Mouse (Mus musculus): Measurements from ENCODE around the gene Col1a2. TPM values are rescaled to one million over a fixed set of nuclear protein-coding genes. Genes with fewer than 3 reads are reported as not detected.

The Col1a2 gene
- 384 and 480 TPM in 2 replicates for polyA plus RNA-seq (2016; fragmentation: Nextera tagmentation; extraction: Ambion mirVana)

DNA sequence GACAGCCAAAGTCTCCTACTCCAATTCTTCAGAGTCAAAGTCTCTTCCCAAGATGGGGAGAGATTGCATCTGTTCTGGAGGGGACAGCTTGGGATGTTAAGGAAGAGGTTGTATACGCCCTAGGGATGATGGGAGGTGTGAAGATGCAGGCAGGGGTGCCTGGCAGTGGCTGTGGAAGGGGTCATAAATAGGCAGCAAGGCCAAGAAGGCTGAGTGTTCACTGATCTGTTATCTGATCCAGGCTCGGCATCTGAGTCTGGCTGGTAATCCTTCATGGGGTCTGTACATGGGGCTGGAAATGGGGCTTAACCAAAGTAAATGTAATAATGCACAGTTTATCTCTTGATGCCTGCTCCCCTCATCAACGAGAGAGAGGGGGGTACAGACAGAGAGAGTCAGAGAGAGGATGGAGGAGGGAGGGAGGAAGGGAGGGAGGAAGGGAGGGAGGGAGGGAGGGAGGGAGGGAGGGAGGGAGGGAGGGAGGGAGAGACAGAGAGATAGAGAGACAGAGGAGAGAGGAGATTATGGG is at the start of gene Col1a2:
TSS of gene Col1a2 (plus strand) at position 212 of the 529 bp plus-strand sequence.
- no peaks in the 10 kb centered on the region for H3K36me3 ChIP-seq
- no peaks in the 10 kb centered on the region for H3K27me3 ChIP-seq
- peak within 1 kb of the TSS; percentile 74 for H3K4me2 ChIP-seq (replicated peaks)
- peak; percentile 46; the same call in 1 of the 2 replicates for ATAC-seq (ENCODE audit: low FRiP score)
- H3K9ac ChIP-seq, result peak within 1 kb of the TSS; percentile 41; the same call in 1 of the 2 replicates
- H3K27ac ChIP-seq, result 0 out of 2 replicates have a peak within 1 kb of the TSS, but pooled peaks have one; percentile 35
- H3K4me1 ChIP-seq, result peaks cover 10% of the 10 kb centered on the region
- H3K4me3 ChIP-seq, result peak within 1 kb of the TSS; percentile 34
- WGBS, result 11% methylated on average over 3 of the region's 3 CpGs
- no peaks in the 10 kb centered on the region for H3K9me3 ChIP-seq (replicated peaks)

DNA sequence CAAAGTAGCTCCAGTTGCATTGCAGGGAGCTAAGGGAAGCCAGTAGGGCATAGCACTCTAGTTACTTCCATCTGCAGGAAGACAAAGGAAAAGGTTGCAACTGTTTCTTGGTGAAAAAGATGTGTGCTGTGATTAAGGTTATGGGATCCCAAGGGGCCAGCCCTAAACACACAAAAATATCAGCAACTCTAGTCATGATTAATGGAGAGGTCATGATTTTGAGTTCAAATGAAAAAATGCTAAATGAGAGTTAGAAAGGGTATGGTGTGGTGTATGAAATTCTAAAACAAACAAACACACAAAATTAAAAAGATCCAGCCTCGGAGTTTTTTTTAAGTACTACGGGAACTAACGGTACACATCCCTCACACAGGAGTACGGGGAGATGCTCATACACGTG is 49.1 kb upstream of the Col1a2 start:
- Histone ChIP-seq H3K4me3 (no peak overlapping the region), H3K27me3 (no peaks in the 10 kb centered on the region), H3K9me3 (replicated peaks) (no peaks in the 10 kb centered on the region), H3K9ac (no peak overlapping the region), H3K27ac (peak overlapping the region; percentile 77; the same call in 1 of the 2 replicates), H3K4me1 (peaks cover 9% of the 10 kb centered on the region), H3K36me3 (no peaks in the 10 kb centered on the region), H3K4me2 (replicated peaks) (no peak overlapping the region)
- WGBS, result 57% methylated on average over 5 of the region's 5 CpGs
- ATAC-seq (ENCODE audit: low FRiP score), result no peak

DNA sequence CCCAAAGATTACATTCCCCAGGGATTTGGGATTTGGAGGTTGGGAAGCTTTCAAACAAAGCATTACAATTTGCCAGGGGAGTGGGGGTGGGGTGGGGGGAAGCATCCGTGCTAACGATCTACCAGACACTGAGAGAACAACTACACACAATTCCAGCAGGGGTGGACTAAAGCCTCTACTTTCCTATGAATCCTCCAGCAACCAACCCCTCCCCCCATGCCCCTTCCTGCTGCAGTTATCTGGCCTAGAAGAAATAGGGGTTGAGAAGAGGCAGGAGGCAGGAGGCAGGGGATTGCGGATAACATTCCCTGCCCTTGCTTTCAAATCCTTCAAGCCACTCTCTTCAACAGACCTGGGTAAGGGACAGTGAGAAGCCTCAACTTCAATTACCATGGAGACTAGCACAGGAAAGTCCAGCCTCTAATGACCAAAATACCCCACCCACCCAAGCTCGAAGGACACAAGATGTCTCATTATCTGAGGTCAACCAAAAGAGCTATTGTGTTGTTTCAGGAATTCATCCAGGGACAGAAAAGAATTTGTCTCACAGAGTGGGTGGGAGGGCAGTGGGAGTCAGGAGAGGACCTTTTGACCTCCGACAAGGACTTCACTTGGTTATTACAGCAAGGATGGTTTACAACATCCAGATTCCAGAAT is 48.5 kb upstream of the Col1a2 start:
- H3K9ac ChIP-seq, result no peak overlapping the region
- H3K9me3 ChIP-seq (replicated peaks), result no peaks in the 10 kb centered on the region
- H3K27me3 ChIP-seq, result no peaks in the 10 kb centered on the region
- no peak overlapping the region for H3K4me2 ChIP-seq (replicated peaks)
- peak overlapping the region; percentile 77; the same call in 1 of the 2 replicates for H3K27ac ChIP-seq
- H3K36me3 ChIP-seq, result no peaks in the 10 kb centered on the region
- 9% methylated on average over 5 of the region's 5 CpGs for WGBS
- H3K4me3 ChIP-seq, result no peak overlapping the region
- peak; percentile 35; the same call in 1 of the 2 replicates for ATAC-seq (ENCODE audit: low FRiP score)
- peaks cover 9% of the 10 kb centered on the region for H3K4me1 ChIP-seq

DNA sequence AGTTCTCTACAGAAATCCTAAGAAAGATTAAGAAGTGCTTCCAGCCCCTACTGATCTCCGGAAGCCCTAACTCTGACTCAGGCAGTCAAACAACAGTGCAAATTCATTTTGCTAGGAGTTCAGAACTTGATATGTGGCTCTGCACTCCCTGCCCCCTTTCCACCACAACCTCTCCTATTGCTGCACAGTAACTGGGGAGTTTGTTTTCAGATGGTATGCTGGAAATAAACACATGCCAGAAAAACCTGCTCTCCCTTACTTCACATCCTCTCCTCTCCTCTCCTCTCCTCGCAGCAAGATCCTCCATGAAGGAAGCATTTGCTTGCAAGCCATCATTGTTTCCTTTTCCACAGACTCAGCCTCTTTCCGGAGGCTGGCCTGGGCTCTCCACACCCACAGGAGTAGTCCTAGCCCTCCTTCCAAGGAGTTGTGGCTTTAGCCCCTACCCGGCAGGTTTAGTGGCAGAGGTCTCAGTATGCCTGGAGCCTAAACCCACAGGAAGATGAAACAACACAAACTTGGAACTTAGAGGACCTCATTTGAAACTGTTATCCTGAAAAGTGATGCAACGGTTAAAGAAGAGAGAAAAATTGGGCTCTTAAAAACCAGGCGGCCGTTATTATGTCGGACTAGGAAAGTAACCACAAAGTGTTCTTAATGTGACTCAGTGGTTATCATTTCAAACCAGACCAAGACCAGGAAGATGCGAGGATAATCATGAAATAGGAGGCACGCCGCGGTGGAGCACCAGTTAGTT is 47.7 kb upstream of the Col1a2 start:
- Histone ChIP-seq H3K9ac (no peak overlapping the region), H3K36me3 (no peaks in the 10 kb centered on the region), H3K4me2 (replicated peaks) (no peak overlapping the region), H3K4me1 (peaks cover 9% of the 10 kb centered on the region), H3K27ac (peak overlapping the region; percentile 77), H3K27me3 (no peaks in the 10 kb centered on the region), H3K9me3 (replicated peaks) (no peaks in the 10 kb centered on the region), H3K4me3 (no peak overlapping the region)
- 57% methylated on average over 12 of the region's 12 CpGs for WGBS
- ATAC-seq (ENCODE audit: low FRiP score), result no peak

DNA sequence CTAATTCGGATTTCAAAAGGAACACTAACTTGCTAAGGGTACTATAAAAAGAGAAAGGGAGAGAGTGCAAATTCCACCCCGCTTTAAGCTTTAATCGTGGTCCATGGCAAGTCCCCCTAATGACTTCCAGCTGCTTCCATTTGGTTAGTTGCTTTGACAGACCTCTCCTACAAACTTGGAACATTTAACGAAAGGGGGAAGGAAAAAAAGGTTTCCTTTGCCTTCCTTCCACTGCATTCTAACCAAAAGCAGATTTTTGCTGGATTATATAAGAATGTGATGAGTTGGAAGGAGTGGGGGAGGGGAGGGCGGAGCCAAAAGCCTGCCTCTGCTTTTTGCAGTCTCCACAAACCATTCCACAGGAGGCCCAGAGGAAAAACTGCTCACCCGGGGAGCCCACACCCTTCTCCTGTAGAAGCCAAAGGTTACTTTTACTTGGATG is 47.0 kb upstream of the Col1a2 start:
- Histone ChIP-seq H3K4me2 (replicated peaks) (no peak overlapping the region), H3K9me3 (replicated peaks) (no peaks in the 10 kb centered on the region), H3K4me1 (peaks cover 9% of the 10 kb centered on the region), H3K4me3 (no peak overlapping the region), H3K9ac (no peak overlapping the region), H3K27me3 (no peaks in the 10 kb centered on the region), H3K27ac (peak overlapping the region; percentile 77; the same call in 1 of the 2 replicates), H3K36me3 (no peaks in the 10 kb centered on the region)
- 39% methylated on average over 6 of the region's 6 CpGs for WGBS
- ATAC-seq (ENCODE audit: low FRiP score), result no peak

DNA sequence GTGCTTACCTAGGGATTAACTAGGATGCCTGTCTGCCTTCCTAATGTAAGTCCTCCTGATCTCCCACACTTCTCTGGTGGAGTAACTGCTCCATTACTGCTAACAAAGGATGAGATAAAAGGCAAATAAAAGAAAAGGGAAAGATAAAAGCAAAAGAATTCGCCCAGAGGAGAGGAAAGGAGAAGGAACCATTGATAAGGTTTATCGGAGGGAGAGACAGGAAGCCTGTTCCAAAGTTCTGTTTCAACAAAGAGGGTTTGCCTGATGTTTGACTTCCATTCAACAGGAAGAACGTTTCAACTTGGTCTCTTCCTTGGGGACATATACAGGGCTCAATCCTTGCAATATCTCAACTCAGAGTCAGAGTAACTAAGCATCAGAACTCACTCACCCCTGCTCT is 39.3 kb upstream of the Col1a2 start:
- Histone ChIP-seq H3K36me3 (no peaks in the 10 kb centered on the region), H3K27ac (no peak overlapping the region), H3K4me2 (replicated peaks) (no peak overlapping the region), H3K9ac (no peak overlapping the region), H3K27me3 (no peaks in the 10 kb centered on the region), H3K4me3 (no peak overlapping the region), H3K9me3 (replicated peaks) (no peaks in the 10 kb centered on the region), H3K4me1 (no peaks in the 10 kb centered on the region)
- no peak for ATAC-seq (ENCODE audit: low FRiP score)
- WGBS, result 48% methylated on average over 3 of the region's 3 CpGs

DNA sequence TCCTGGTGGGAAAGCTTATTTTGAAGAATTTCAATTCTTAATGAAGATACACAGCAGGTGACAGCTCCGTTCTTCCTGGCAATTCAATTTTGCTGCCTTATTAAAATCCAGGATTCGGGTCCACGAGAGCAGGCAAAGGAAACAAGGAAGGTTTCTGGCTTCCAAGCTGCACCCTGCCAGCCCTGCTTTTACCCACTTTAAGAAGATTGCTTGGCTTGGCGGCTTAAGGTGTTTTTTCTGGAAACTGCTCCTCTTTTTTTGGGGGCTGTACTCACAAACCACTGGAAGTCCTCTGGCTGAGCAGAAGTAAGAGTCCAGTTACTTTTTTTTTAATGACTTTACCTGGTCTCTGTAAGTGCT is 21.1 kb upstream of the Col1a2 start:
- peaks cover 2% of the 10 kb centered on the region; the same call in 1 of the 2 replicates for H3K4me1 ChIP-seq
- no peaks in the 10 kb centered on the region for H3K27me3 ChIP-seq
- no peak overlapping the region for H3K4me3 ChIP-seq
- H3K9ac ChIP-seq, result no peak overlapping the region
- 61% methylated on average over 4 of the region's 4 CpGs for WGBS
- no peak for ATAC-seq (ENCODE audit: low FRiP score)
- no peaks in the 10 kb centered on the region for H3K36me3 ChIP-seq
- H3K27ac ChIP-seq, result no peak overlapping the region
- no peaks in the 10 kb centered on the region for H3K9me3 ChIP-seq (replicated peaks)
- no peak overlapping the region for H3K4me2 ChIP-seq (replicated peaks)

DNA sequence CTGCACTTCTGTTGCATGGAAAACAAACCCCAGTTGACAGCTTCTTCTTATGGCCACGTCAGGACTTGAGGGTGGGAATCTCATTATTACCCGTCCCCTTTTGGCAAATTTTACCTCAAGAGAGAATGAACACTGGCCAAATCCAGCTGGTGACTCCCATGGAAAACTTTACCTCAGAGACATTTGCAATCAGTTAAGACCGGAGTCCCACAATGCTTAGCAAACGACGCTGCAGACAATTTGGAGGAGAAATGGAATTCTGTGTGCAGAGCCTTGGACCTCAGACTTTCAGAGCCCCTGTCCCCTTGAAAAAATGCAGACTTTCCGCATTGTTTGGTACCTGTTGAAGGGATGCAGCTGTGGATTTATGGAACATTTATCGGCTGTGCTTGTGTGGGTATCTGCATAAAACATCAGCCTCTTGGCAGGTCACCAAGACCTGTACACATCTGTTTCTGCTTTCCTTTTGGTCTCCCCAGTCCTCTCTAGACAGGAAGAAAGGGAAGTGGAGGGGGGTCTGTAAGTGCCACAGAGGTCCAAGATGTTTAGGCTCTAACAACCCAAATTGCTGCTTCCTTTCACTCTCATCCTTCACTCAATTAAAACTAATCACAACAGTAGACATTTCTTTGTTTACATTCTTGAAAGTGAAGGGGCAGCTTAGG is 20.5 kb upstream of the Col1a2 start:
- Histone ChIP-seq H3K27me3 (no peaks in the 10 kb centered on the region), H3K9me3 (replicated peaks) (no peaks in the 10 kb centered on the region), H3K4me2 (replicated peaks) (no peak overlapping the region), H3K36me3 (no peaks in the 10 kb centered on the region), H3K4me3 (no peak overlapping the region), H3K9ac (no peak overlapping the region), H3K27ac (no peak overlapping the region), H3K4me1 (peaks cover 4% of the 10 kb centered on the region)
- ATAC-seq (ENCODE audit: low FRiP score), result no peak
- WGBS, result 58% methylated on average over 7 of the region's 7 CpGs

DNA sequence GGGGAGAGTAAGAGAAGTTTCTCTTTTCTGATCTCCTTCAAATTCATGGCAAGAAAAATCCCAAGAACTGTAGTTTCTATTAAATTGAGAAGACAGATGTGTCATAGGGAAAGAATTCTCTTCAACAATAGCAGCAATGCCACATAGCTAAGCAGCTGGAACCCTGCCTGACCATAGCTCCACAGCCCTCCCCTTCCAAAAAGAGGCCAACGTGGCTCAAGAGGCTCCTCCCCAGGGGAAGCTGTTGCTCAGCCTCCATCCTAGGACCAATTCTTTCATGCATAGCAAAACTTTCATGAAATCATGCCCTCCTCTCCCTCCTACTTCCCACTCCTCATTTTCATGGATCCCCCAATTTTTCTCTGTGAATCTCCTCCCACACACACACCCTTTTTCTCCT is 16.3 kb upstream of the Col1a2 start:
- Histone ChIP-seq H3K9ac (no peak overlapping the region), H3K27me3 (no peaks in the 10 kb centered on the region), H3K4me3 (no peak overlapping the region), H3K36me3 (no peaks in the 10 kb centered on the region), H3K9me3 (replicated peaks) (no peaks in the 10 kb centered on the region), H3K4me1 (peaks cover 14% of the 10 kb centered on the region), H3K27ac (peak overlapping the region; percentile 71), H3K4me2 (replicated peaks) (no peak overlapping the region)
- 5% methylated on average over 1 of the region's 1 CpGs for WGBS
- no peak for ATAC-seq (ENCODE audit: low FRiP score)

DNA sequence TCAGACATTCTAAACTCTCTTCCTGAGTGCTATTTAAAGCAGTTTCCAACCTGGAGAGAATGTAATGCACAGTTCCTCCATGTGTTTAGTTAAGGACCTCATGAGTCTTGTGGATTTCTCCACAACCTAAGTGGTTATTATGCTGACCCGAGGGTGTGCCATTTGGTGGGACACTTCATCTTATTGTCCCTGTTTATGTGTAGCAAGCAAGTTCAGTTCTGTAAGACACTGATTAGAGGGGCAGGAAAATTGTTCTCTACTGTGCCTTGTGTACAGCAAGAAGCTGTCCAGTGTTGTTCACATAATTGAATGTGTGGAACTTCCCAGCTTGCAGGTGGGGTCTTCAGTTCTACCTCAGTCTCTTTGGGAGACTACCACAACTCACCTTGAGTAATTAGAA is 15.6 kb upstream of the Col1a2 start:
- whole genome bisulfite sequencing, result 79% methylated on average over 1 of the region's 1 CpGs
- H3K27ac ChIP-seq, result peak overlapping the region; percentile 71

DNA sequence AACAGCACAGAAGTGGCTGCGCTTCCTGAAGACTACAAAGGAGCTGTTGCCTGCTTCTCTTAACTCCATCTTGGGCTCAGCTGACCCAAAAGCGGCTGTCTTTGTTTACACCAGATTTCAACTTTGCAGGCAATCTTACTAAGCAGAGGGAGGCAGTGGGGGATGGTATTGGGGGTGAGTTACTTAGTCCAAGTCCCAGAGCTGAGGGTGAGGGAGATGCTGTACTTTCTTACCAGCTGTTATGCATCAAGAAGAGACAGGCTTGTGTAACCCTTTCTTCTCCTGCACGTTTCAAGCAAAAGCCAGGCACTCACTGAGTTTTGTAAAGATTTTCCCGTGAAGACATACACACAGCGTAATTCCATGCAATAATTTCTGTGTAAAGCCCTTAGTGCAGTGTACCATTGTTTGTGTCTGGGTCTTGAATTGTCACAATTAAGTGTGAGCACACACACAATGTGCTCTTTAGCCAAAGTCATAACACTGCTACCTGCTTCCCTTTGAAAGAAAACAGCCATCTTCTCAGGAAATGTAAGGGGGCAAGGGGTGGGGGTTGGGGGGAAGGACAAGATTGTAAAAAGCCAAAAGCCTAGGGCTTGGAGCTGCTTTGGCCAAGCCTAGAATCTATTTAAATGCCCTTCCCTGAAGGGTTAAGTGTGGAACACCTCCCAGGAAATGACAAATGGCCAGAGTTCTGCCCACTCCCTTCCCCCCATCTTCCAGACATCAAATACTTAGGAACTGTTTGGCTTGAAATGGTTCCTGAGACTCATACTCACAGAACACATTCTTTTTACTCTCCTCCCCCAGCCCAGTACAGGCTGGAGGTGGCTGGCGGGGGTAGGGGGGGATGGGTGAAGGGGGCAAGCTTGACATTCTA is 15.0 kb upstream of the Col1a2 start:
- peak overlapping the region; percentile 71 for H3K27ac ChIP-seq
- no peaks in the 10 kb centered on the region for H3K36me3 ChIP-seq
- no peak overlapping the region for H3K9ac ChIP-seq
- H3K27me3 ChIP-seq, result no peaks in the 10 kb centered on the region
- peaks cover 14% of the 10 kb centered on the region for H3K4me1 ChIP-seq
- ATAC-seq (ENCODE audit: low FRiP score), result no peak
- 45% methylated on average over 6 of the region's 6 CpGs for WGBS
- no peaks in the 10 kb centered on the region for H3K9me3 ChIP-seq (replicated peaks)
- no peak overlapping the region for H3K4me3 ChIP-seq
- peak overlapping the region; percentile 27; the same call in 1 of the 2 replicates for H3K4me2 ChIP-seq (replicated peaks)

More for the DNA sequence above, 15.6 kb upstream of the Col1a2 start:
- peak overlapping the region; percentile 27; the same call in 1 of the 2 replicates for H3K4me2 ChIP-seq (replicated peaks)
- H3K4me3 ChIP-seq, result no peak overlapping the region
- no peaks in the 10 kb centered on the region for H3K9me3 ChIP-seq (replicated peaks)
- no peaks in the 10 kb centered on the region for H3K27me3 ChIP-seq
- no peak for ATAC-seq (ENCODE audit: low FRiP score)
- no peak overlapping the region for H3K9ac ChIP-seq
- H3K36me3 ChIP-seq, result no peaks in the 10 kb centered on the region
- peaks cover 14% of the 10 kb centered on the region for H3K4me1 ChIP-seq

Measured in hindbrain, embryonic 12.5 days (tissue).